Mouse (Mus musculus) ES-E14 (cell line): ENCODE data around the gene Cd28. TPM values are rescaled to one million over a fixed set of nuclear protein-coding genes. Genes with fewer than 3 reads are reported as not detected.

Source experiments
- DNase-seq: peaks from one replicate; pipeline ENCODE4 v3.0.0-alpha.2; 2013; ENCODE audit warnings: low read depth, low spot score
- H3K27ac ChIP-seq: 2 replicates; pipeline ENCODE4 v1.5.1; 2012; ENCODE audit warnings: low read depth, mild to moderate bottlenecking, low read length, moderate library complexity, mixed read lengths; ENCODE audit not compliant: poor library complexity, insufficient read depth, severe bottlenecking
- H3K36me3 ChIP-seq: 2 replicates; pipeline ENCODE4 v1.6.1; 2012; ENCODE audit warnings: mild to moderate bottlenecking, low read length, moderate library complexity, mixed read lengths; ENCODE audit not compliant: control insufficient read depth, poor library complexity, insufficient read depth, severe bottlenecking
- H3K4me1 ChIP-seq, 2 experiments: fragments of 150-350 bp in 1 of 2; sonication (generic) in 1 of 2; 2 replicates each; pipeline ENCODE4 v1.6.1; 2012; ENCODE audit warnings: low read length in 2 of 2, mild to moderate bottlenecking in 1 of 2, mixed read lengths in 1 of 2; ENCODE audit not compliant: control insufficient read depth in 2 of 2, insufficient read depth in 2 of 2, poor library complexity in 1 of 2
- H3K4me3 ChIP-seq, 2 experiments: fragments of 150-350 bp in 1 of 2; sonication (generic) in 1 of 2; 2 replicates each; pipeline ENCODE4 v1.5.1; 2012; ENCODE audit warnings: low read length in 2 of 2, low read depth in 1 of 2, mild to moderate bottlenecking in 1 of 2, mixed read lengths in 1 of 2; ENCODE audit not compliant: insufficient read depth in 1 of 2, poor library complexity in 1 of 2, severe bottlenecking in 1 of 2
- H3K9ac ChIP-seq: 2 replicates; pipeline ENCODE4 v1.6.1; 2012; ENCODE audit warnings: low read depth, mild to moderate bottlenecking, low read length, mixed read lengths; ENCODE audit not compliant: poor library complexity, insufficient read depth, severe bottlenecking
- H3K9me3 ChIP-seq: fragments of 150-350 bp; sonication (generic); 2 replicates; pipeline ENCODE4 v1.6.1; 2012; ENCODE audit warnings: low read depth, mild to moderate bottlenecking, low read length; ENCODE audit not compliant: control insufficient read depth, insufficient read depth
- CHD2 ChIP-seq: IDR thresholded peaks from 2 replicates; pipeline ENCODE4 v1.6.1; 2014; ENCODE audit warnings: mild to moderate bottlenecking, low read depth, low read length, inconsistent platforms
- HCFC1 ChIP-seq: IDR thresholded peaks from 2 replicates; pipeline ENCODE4 v1.6.1; 2012; ENCODE audit warnings: low read length, inconsistent platforms, borderline replicate concordance; ENCODE audit not compliant: insufficient read depth
- MAFK ChIP-seq: IDR thresholded peaks from 2 replicates; pipeline ENCODE4 v1.6.1; 2014; ENCODE audit warnings: mild to moderate bottlenecking, low read depth, low read length, inconsistent platforms; ENCODE audit not compliant: insufficient read depth
- ZC3H11A ChIP-seq: IDR thresholded peaks from 2 replicates; pipeline ENCODE4 v1.6.1; 2012; ENCODE audit warnings: low read depth, mild to moderate bottlenecking, inconsistent platforms, low read length, borderline replicate concordance
- ZNF384 ChIP-seq: IDR thresholded peaks from 2 replicates; pipeline ENCODE4 v1.6.1; 2012; ENCODE audit warnings: low read depth, low read length, inconsistent platforms
- in situ Hi-C, 2 experiments: fragments of 600-800 bp; cut with MboI; formaldehyde crosslinking; loops; one replicate each; pipeline ENCODE4 v1.15.1; 2025; ENCODE audit warnings: low sequenced_read_pairs in 2 of 2, inconsistent platforms in 1 of 2; ENCODE audit not compliant: unreplicated experiment in 2 of 2
- total RNA-seq: library from RNA; depleted of rRNA; stranded (reverse); fragments of 300-350 nt; gene quantifications from 2 replicates; pipeline ENCODE4 v1.2.3, GENCODE M21; 2012

Cd28 gene
- total RNA-seq, 1 experiment: 0.22 TPM

- DNase-seq: no peak
- no peak overlapping the region for H3K27ac ChIP-seq
Measured at GRCm38 (mm10) chr1:60735908-60736280, 19.3 kb downstream of the Cd28 start.

GRCm38 (mm10) chr1:60744266-60744665 is 27.7 kb downstream of the Cd28 start:
- DNase-seq: no peak
- H3K36me3 ChIP-seq: no peaks in the 10 kb centered on the region
- H3K4me3 ChIP-seq: no peak overlapping the region
- H3K4me1 ChIP-seq: no peaks in the 10 kb centered on the region
- H3K9ac ChIP-seq: no peak overlapping the region
- TF ChIP-seq HCFC1: no peak
- TF ChIP-seq MAFK: no peak
- no peak for TF ChIP-seq ZC3H11A
- no peak for TF ChIP-seq CHD2
- TF ChIP-seq ZNF384: no peak
- no peaks in the 10 kb centered on the region for H3K9me3 ChIP-seq
- in situ Hi-C loops: no loop called here
- H3K27ac ChIP-seq: no peak overlapping the region

More at GRCm38 (mm10) chr1:60735908-60736280, 19.3 kb downstream of the Cd28 start:
- in situ Hi-C loops: no loop called here
- no peaks in the 10 kb centered on the region for H3K4me1 ChIP-seq
- peaks cover 11% of the 10 kb centered on the region for H3K9me3 ChIP-seq
- H3K4me3 ChIP-seq: no peak overlapping the region
- TF ChIP-seq MAFK (no peak), ZNF384 (no peak), CHD2 (no peak), HCFC1 (no peak)
- no peaks in the 10 kb centered on the region for H3K36me3 ChIP-seq
- no peak overlapping the region for H3K9ac ChIP-seq

- Histone ChIP-seq H3K4me1 (no peaks in the 10 kb centered on the region), H3K36me3 (no peaks in the 10 kb centered on the region), H3K4me3 (no peak overlapping the region), H3K27ac (no peak overlapping the region), H3K9me3 (no peaks in the 10 kb centered on the region), H3K9ac (no peak overlapping the region)
- no peak for DNase-seq
- no peak for TF ChIP-seq CHD2
- no peak for TF ChIP-seq ZNF384
- TF ChIP-seq ZC3H11A: no peak
- no peak for TF ChIP-seq MAFK
- no peak for TF ChIP-seq HCFC1
- in situ Hi-C loops: no loop called here
Measured at GRCm38 (mm10) chr1:60745664-60746063, 29.1 kb downstream of the Cd28 start.

GRCm38 (mm10) chr1:60746153-60746552 is 29.6 kb downstream of the Cd28 start:
- in situ Hi-C loops: no loop called here
- Histone ChIP-seq H3K4me1 (no peaks in the 10 kb centered on the region), H3K4me3 (no peak overlapping the region), H3K27ac (no peak overlapping the region), H3K36me3 (no peaks in the 10 kb centered on the region), H3K9ac (no peak overlapping the region), H3K9me3 (no peaks in the 10 kb centered on the region)
- TF ChIP-seq ZC3H11A: no peak
- no peak for TF ChIP-seq HCFC1
- TF ChIP-seq MAFK: no peak
- TF ChIP-seq CHD2: no peak
- no peak for TF ChIP-seq ZNF384
- no peak for DNase-seq

- in situ Hi-C loops: no loop called here
- Histone ChIP-seq H3K9me3 (no peaks in the 10 kb centered on the region), H3K9ac (no peak overlapping the region), H3K4me3 (no peak overlapping the region), H3K4me1 (no peaks in the 10 kb centered on the region), H3K27ac (no peak overlapping the region), H3K36me3 (no peaks in the 10 kb centered on the region)
- no peak for DNase-seq
- no peak for TF ChIP-seq ZNF384
- no peak for TF ChIP-seq MAFK
- no peak for TF ChIP-seq ZC3H11A
- no peak for TF ChIP-seq CHD2
- no peak for TF ChIP-seq HCFC1
Measured at GRCm38 (mm10) chr1:60746856-60747255, 30.3 kb downstream of the Cd28 start.
